Mouse (Mus musculus): Measurements from ENCODE around the gene Snx5.

- TF ChIP-seq CTCF (IDR thresholded peaks at IDR 0.05; ENCODE audit: low read depth) (no peak), EP300 (IDR thresholded peaks at IDR 0.05; ENCODE audit: low read depth) (no peak)
Measured at GRCm38 (mm10) chr2:144276885-144277284, 6.2 kb upstream of the Snx5 start.
